Mouse (Mus musculus) midbrain, embryonic 11.5 days (tissue): Measurements from ENCODE around the gene Nepn. TPM values are rescaled to one million over a fixed set of nuclear protein-coding genes. Genes with fewer than 3 reads are reported as not detected.

Experiments used
- ATAC-seq: fragments of 200-750 bp; cut with Nextera tagmentation; 2 replicates; pipeline ENCODE4 v1.8.0; 2017; ENCODE audit warnings: moderate TSS enrichment, moderate library complexity; ENCODE audit not compliant: low FRiP score
- DNase-seq: peaks from one replicate; pipeline ENCODE4 v3.0.0; 2015; ENCODE audit warnings: low spot score; ENCODE audit errors: missing footprints
- H3K27ac ChIP-seq: fragments of 300-500 bp; sonication (generic); 2 replicates; pipeline ENCODE4 v1.5.1; 2014; ENCODE audit warnings: low read depth, low read length
- H3K27me3 ChIP-seq: fragments of 300-500 bp; sonication (generic); 2 replicates; pipeline ENCODE4 v1.6.1; 2014; ENCODE audit warnings: mild to moderate bottlenecking, low read length, moderate library complexity, mixed read lengths; ENCODE audit not compliant: control insufficient read depth, insufficient read depth
- H3K36me3 ChIP-seq: fragments of 300-500 bp; sonication (generic); 2 replicates; pipeline ENCODE4 v1.6.1; 2014; ENCODE audit warnings: mild to moderate bottlenecking, low read length, moderate library complexity, mixed read lengths; ENCODE audit not compliant: control insufficient read depth, insufficient read depth
- H3K4me1 ChIP-seq: fragments of 300-500 bp; sonication (generic); 2 replicates; pipeline ENCODE4 v1.6.1; 2014; ENCODE audit warnings: low read length; ENCODE audit not compliant: control insufficient read depth, insufficient read depth
- H3K4me2 ChIP-seq: fragments of 300-500 bp; sonication (generic); 2 replicates; pipeline ENCODE4 v1.6.1; 2014; ENCODE audit warnings: mild to moderate bottlenecking, moderate library complexity
- H3K4me3 ChIP-seq: fragments of 300-500 bp; sonication (generic); 2 replicates; pipeline ENCODE4 v1.5.1; 2014; ENCODE audit warnings: low read depth, low read length
- H3K9ac ChIP-seq: fragments of 300-500 bp; sonication (generic); 2 replicates; pipeline ENCODE4 v1.6.1; 2014; ENCODE audit warnings: low read length
- H3K9me3 ChIP-seq: fragments of 300-500 bp; sonication (generic); 2 replicates; pipeline ENCODE4 v1.6.1; 2016; ENCODE audit warnings: low read length; ENCODE audit not compliant: control insufficient read depth
- WGBS: fragments of 180-500 bp; shearing (Covaris S2); extraction: QIAGEN DNeasy Blood & Tissue Kit; methylation state at CpG from one replicate; pipeline ENCODE4 v1.1.7; 2014; 5-methylcytosine and 5-hydroxymethylcytosine counted together
- polyA plus RNA-seq: library from polyadenylated mRNA; unstranded; fragments of >200 nt; fragmentation: Nextera tagmentation; extraction: Ambion mirVana; gene quantifications from 2 replicates; pipeline ENCODE4 v1.2.1, GENCODE M21; 2014

The Nepn gene
- polyA plus RNA-seq, 1 experiment from 2014 or later, result not detected

GRCm38 (mm10) chr10:52430953-52431352 lies 42.2 kb downstream of the Nepn start:
- DNase-seq (no peak), ATAC-seq (no peak)
- Histone ChIP-seq H3K9me3 (no peaks in the 10 kb centered on the region), H3K36me3 (peaks cover 4% of the 10 kb centered on the region), H3K4me2 (no peak overlapping the region), H3K4me3 (no peak overlapping the region), H3K9ac (no peak overlapping the region), H3K27ac (no peak overlapping the region), H3K4me1 (peaks cover 7% of the 10 kb centered on the region), H3K27me3 (no peaks in the 10 kb centered on the region)
- 96% methylated on average over 1 of the region's 1 CpGs for WGBS

GRCm38 (mm10) chr10:52434836-52435235 lies 46.1 kb downstream of the Nepn start:
- 96% methylated on average over 8 of the region's 8 CpGs for WGBS
- Histone ChIP-seq H3K27me3 (no peaks in the 10 kb centered on the region), H3K4me3 (no peak overlapping the region), H3K4me1 (no peaks in the 10 kb centered on the region), H3K9me3 (no peaks in the 10 kb centered on the region), H3K4me2 (no peak overlapping the region), H3K27ac (no peak overlapping the region), H3K9ac (no peak overlapping the region), H3K36me3 (peaks cover 10% of the 10 kb centered on the region)
- ATAC-seq (no peak), DNase-seq (peak; percentile 19)

Other genes with a start within 250 kb of the Nepn start
- not detected in 2 replicates for gene Ros1, start 193.7 kb upstream of the Nepn start, polyA plus RNA-seq
- gene Dcbld1, start 155.4 kb upstream of the Nepn start, polyA plus RNA-seq, result 16.5 and 17.4 TPM in 2 replicates
- gene Gm26741, start 30.2 kb upstream of the Nepn start, polyA plus RNA-seq, result not detected in 2 replicates
- 15.7 and 15.9 TPM in 2 replicates for gene Gopc, start 6.8 kb upstream of the Nepn start, polyA plus RNA-seq
- gene Nus1, start 28.6 kb downstream of the Nepn start, polyA plus RNA-seq, result 16.4 and 16.6 TPM in 2 replicates